Mouse (Mus musculus) embryonic facial prominence, embryonic 12.5 days (tissue): ENCODE results near the gene Blcap. TPM values are rescaled to one million over a fixed set of nuclear protein-coding genes. Genes with fewer than 3 reads are reported as not detected.

Source experiments
- ATAC-seq: fragments of 200-750 bp; cut with Nextera tagmentation; 2 replicates; pipeline ENCODE4 v1.8.0; 2017; ENCODE audit not compliant: insufficient number of reproducible peaks, insufficient read depth, low FRiP score, low TSS enrichment
- H3K27ac ChIP-seq: fragments of 300-500 bp; sonication (generic); 2 replicates; pipeline ENCODE4 v1.5.1; 2016; ENCODE audit warnings: mild to moderate bottlenecking
- H3K27me3 ChIP-seq: fragments of 300-500 bp; sonication (generic); 2 replicates; pipeline ENCODE4 v1.6.1; 2016; ENCODE audit warnings: mild to moderate bottlenecking, moderate library complexity
- H3K36me3 ChIP-seq: fragments of 300-500 bp; sonication (generic); 2 replicates; pipeline ENCODE4 v1.6.1; 2016; ENCODE audit warnings: mild to moderate bottlenecking
- H3K4me1 ChIP-seq: fragments of 300-500 bp; sonication (generic); 2 replicates; pipeline ENCODE4 v1.6.1; 2016
- H3K4me2 ChIP-seq: fragments of 300-500 bp; sonication (generic); replicated peaks from 2 replicates; pipeline ENCODE4 v1.6.1; 2016; ENCODE audit warnings: mild to moderate bottlenecking, moderate library complexity
- H3K4me3 ChIP-seq: fragments of 300-500 bp; sonication (generic); 2 replicates; pipeline ENCODE4 v1.5.1; 2016; ENCODE audit warnings: mild to moderate bottlenecking
- H3K9ac ChIP-seq: fragments of 300-500 bp; sonication (generic); 2 replicates; pipeline ENCODE4 v1.6.1; 2016; ENCODE audit warnings: mild to moderate bottlenecking, moderate library complexity
- H3K9me3 ChIP-seq: fragments of 300-500 bp; sonication (generic); 2 replicates; pipeline ENCODE4 v1.6.1; 2016; ENCODE audit warnings: mild to moderate bottlenecking, moderate library complexity
- WGBS: fragments of 180-500 bp; shearing (Covaris S2); methylation state at CpG from one replicate; pipeline ENCODE4 v1.1.7; 2016; 5-methylcytosine and 5-hydroxymethylcytosine counted together
- polyA plus RNA-seq: library from polyadenylated mRNA; unstranded; fragments of >200 nt; fragmentation: Nextera tagmentation; extraction: Ambion mirVana; gene quantifications from 2 replicates; pipeline ENCODE4 v1.2.1, GENCODE M21; 2016

Blcap gene
- polyA plus RNA-seq, 1 experiment from 2014 or later: 77.9 TPM

DNA sequence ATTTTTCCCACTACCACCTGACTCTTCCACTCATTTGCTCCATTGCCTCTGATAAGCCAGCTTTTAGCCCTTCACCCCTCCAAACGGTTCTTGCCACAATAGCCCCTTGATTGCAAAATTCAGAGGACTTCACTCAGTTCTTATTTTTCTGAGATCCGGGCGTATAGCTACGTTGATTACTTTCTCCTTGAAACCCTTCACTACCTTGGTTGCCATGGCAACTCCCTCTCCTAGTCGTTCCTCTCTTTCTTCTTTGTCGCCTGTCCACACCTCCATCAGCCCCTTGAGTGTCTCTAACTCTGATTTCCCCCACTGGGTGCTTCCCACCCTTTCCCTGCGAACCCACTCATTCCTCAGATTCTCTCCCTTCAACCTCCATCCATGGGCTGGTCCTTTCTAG lies 34.0 kb downstream of the Blcap start:
- no peaks in the 10 kb centered on the region for H3K27me3 ChIP-seq
- H3K27ac ChIP-seq: peak overlapping the region; percentile 32; the same call in 1 of the 2 replicates
- no peak overlapping the region for H3K4me3 ChIP-seq
- no peak overlapping the region for H3K9ac ChIP-seq
- no peaks in the 10 kb centered on the region for H3K36me3 ChIP-seq
- no peaks in the 10 kb centered on the region for H3K9me3 ChIP-seq
- peaks cover 62% of the 10 kb centered on the region for H3K4me1 ChIP-seq
- H3K4me2 ChIP-seq: 0 out of 2 replicates have a peak overlapping the region, but pooled peaks have one; percentile 7
- ATAC-seq: no peak
- WGBS: 22% methylated on average over 7 of the region's 7 CpGs

DNA sequence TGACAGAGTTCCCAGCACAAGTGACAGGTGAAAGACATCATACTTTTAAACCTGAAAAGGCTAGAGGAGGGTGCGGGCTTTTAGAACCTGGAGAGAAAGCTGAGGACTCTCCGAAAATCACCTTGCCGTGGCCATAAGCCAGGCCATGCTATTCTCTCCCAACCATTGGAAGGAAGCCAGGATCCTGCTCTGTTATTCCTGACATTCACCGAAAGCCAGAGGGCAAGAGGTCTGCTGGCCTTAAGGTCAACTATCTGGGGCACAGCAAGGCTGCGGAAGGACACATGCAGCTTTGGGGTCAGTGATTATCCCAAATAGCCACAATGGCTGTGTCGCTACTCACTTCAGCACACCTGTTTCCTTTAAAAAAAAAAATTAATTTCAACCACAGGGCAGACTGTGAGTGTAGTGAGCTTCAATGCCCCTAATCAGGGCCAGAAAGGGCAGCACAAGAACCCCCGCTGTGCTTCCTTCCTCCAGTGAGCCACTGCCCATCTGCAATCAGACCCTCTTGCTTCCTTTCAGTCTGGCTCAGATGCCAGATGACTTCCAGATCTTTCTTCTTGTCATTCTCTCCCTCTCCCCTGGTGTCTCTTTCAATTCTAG lies 34.5 kb downstream of the Blcap start:
- ATAC-seq: no peak
- Histone ChIP-seq H3K27ac (peak overlapping the region; percentile 32; the same call in 1 of the 2 replicates), H3K9me3 (no peaks in the 10 kb centered on the region), H3K9ac (no peak overlapping the region), H3K27me3 (no peaks in the 10 kb centered on the region), H3K4me3 (no peak overlapping the region), H3K4me1 (peaks cover 62% of the 10 kb centered on the region), H3K36me3 (no peaks in the 10 kb centered on the region), H3K4me2 (0 out of 2 replicates have a peak overlapping the region, but pooled peaks have one; percentile 7)
- WGBS: 29% methylated on average over 7 of the region's 7 CpGs

DNA sequence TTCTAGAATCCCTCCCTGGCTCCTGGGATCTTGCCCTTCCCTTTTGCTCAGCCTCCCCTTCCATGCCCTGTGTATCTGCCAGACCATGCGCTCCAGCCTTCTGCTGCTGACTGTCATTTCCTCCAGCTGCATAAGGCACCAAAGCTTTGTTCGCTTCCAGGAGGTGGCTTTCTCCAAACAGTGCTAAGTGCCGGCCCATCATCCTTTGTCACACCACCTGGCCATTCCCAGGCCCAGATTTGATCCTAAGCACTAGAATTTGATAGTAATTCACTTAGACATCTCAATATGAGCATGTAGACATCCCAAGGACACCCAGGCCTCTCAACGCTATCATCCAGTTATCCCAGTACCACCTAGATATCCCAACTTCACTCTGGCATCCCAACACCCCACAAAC lies 36.9 kb downstream of the Blcap start:
- 0 out of 2 replicates have a peak overlapping the region, but pooled peaks have one; percentile 9 for H3K27ac ChIP-seq
- H3K4me3 ChIP-seq: no peak overlapping the region
- H3K9ac ChIP-seq: no peak overlapping the region
- H3K4me1 ChIP-seq: peaks cover 63% of the 10 kb centered on the region
- no peaks in the 10 kb centered on the region for H3K36me3 ChIP-seq
- no peaks in the 10 kb centered on the region for H3K9me3 ChIP-seq
- WGBS: 71% methylated on average over 4 of the region's 4 CpGs
- H3K27me3 ChIP-seq: no peaks in the 10 kb centered on the region
- no peak for ATAC-seq
- H3K4me2 ChIP-seq: no peak overlapping the region

DNA sequence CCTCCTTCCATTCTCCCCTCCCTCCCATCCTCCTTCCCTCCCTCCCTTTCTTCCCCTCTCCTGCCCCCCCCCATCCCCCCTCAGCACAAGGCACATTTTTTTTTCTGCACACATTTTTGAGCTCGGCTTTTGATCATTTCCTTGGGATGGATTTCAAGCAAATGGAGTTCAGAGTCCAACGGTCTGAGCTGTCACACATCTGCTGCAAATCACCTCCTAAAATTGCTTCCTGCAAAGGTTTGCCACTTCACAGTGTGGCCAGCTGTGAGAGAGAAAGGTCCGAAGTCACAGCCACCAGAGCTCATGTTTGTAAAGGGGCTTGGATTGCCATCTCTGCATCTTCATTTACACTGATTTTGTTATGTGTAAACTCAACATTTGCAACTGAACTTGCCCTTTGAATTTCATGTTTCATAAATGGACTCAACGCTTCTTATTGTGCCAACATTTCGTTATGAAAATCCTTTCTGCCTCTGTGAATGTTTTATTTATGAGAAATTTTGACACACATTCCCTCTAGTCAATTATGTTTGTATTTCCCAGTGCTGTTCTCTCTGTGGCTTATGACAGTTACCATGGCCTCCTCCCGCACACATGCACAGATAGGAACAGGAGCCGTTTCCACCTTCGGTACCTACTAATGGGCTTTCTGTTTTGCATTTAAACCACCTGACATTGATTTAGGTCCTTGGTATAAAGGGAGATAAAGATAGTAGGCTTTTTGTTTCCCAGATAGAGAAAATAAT lies 39.2 kb downstream of the Blcap start:
- no peak overlapping the region for H3K4me3 ChIP-seq
- H3K36me3 ChIP-seq: no peaks in the 10 kb centered on the region
- WGBS: 26% methylated on average over 8 of the region's 8 CpGs
- peak overlapping the region; percentile 73 for H3K27ac ChIP-seq
- no peak overlapping the region for H3K9ac ChIP-seq
- H3K9me3 ChIP-seq: no peaks in the 10 kb centered on the region
- no peak overlapping the region for H3K4me2 ChIP-seq
- no peaks in the 10 kb centered on the region for H3K27me3 ChIP-seq
- ATAC-seq: no peak
- peaks cover 51% of the 10 kb centered on the region for H3K4me1 ChIP-seq

DNA sequence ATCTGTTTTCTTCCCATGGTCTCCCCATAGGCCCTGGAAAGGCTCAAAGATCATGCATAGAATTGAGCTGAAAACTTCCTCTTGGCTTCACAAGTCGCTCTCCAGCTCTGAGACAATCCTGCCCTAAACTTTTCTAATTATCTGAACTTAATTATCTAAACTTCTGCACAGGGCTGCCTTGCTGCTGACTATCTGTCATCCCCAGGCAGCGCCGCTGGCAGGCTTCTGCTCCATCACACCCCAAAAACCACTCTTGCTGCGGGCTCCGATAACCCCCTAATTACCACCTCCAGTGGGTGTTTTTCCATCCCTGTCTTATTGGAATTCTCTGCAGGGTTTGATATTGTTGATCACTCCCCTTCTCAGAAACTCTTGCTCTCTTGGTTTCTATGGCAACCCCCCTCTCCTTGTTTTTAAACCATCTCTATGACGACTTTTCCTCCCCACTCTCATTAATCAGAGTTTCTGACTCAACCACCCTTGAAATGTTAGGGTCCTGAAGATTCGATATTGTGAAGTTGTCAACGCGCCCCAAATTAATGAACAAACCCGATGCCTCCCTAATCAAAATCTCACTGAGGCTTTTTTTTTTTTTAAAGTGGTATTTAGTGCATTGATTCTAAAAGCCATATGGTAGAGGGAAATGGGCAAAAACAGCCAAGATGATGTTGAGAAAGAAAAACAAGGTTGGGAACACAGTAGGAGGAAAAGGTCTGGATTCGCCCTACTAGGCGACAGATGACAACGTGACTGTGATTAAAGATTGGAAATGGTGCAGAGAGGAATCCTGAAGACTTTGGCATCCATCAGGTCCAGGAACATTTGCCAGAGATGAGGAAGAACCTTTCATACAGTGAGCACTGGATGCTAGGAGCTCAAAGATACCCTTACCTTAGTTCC lies 40.8 kb downstream of the Blcap start:
- Histone ChIP-seq H3K36me3 (no peaks in the 10 kb centered on the region), H3K4me1 (peaks cover 45% of the 10 kb centered on the region), H3K27ac (peak overlapping the region; percentile 73; the same call in 1 of the 2 replicates), H3K27me3 (no peaks in the 10 kb centered on the region), H3K4me2 (no peak overlapping the region), H3K9ac (no peak overlapping the region), H3K4me3 (no peak overlapping the region), H3K9me3 (no peaks in the 10 kb centered on the region)
- 69% methylated on average over 13 of the region's 13 CpGs for WGBS
- no peak for ATAC-seq

DNA sequence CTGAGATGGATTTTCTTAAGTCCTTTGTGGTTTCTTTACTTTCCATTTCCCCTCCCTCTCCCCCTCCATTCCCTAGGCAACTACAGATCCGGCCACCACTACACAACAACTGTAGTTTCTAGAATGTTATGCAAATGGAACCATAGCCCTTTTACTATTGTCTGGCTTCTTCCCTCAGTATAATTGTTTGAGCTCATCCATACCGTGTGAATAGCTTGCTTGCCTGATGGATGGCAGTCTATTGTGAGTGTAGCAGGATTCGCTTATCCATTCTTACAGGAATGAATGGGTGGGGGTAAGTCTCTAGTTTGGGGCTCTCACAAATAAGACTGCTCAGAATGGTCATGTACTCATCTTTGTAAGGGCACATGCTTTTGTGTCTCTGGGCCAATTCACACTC lies 48.5 kb downstream of the Blcap start:
- WGBS: 70% methylated on average over 3 of the region's 3 CpGs
- Histone ChIP-seq H3K36me3 (no peaks in the 10 kb centered on the region), H3K9me3 (no peaks in the 10 kb centered on the region), H3K27ac (no peak overlapping the region), H3K4me3 (no peak overlapping the region), H3K4me2 (no peak overlapping the region), H3K9ac (no peak overlapping the region), H3K27me3 (no peaks in the 10 kb centered on the region), H3K4me1 (peaks cover 27% of the 10 kb centered on the region; the same call in 1 of the 2 replicates)
- no peak for ATAC-seq

DNA sequence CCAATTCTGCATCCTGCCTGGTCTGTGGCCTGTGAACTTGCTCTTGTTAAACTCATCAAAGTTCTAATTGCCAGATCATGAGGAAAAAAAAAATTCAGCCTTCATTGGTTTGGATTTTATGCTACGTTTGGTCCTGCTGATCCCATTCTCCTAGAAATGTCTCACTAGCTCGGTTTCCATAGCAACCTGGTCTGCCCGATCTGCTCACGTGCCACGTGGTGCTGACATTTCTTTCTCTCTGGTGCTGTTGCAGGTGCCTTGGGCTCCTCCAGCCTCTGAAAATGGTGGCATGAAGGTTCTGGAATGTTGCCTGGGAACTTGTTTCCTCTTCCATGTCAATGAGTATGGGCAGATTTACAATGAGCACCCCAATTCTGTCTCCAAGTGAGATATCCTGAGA lies 50.6 kb downstream of the Blcap start:
- no peak overlapping the region for H3K4me3 ChIP-seq
- H3K9me3 ChIP-seq: no peaks in the 10 kb centered on the region
- no peak overlapping the region for H3K9ac ChIP-seq
- H3K36me3 ChIP-seq: no peaks in the 10 kb centered on the region
- H3K4me2 ChIP-seq: no peak overlapping the region
- no peak for ATAC-seq
- 34% methylated on average over 5 of the region's 5 CpGs for whole genome bisulfite sequencing
- H3K27ac ChIP-seq: no peak overlapping the region
- peaks cover 23% of the 10 kb centered on the region; the same call in 1 of the 2 replicates for H3K4me1 ChIP-seq
- H3K27me3 ChIP-seq: no peaks in the 10 kb centered on the region

DNA sequence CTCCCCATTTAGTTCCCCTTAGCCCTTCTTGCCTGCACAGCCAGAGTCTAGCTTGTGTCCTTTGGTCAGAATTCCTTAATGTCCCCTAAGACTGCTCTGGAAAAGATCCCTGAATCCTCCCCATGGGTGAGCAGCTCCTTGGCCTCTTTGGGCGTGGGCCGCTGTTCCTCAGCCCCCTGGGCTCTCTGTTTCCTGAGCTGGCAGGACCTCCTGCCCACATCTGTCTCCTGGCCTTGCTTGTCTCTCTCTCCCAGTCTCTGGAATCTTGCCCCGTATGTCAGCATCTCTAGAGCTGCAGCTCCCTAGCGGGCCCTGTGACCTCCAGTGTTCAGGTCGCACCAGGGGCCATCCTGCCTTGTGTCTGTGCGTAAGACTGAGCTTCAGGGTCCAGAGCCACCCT lies 51.6 kb downstream of the Blcap start:
- Histone ChIP-seq H3K4me2 (no peak overlapping the region), H3K9me3 (no peaks in the 10 kb centered on the region), H3K4me1 (peaks cover 33% of the 10 kb centered on the region), H3K36me3 (no peaks in the 10 kb centered on the region), H3K27me3 (no peaks in the 10 kb centered on the region), H3K9ac (no peak overlapping the region), H3K4me3 (no peak overlapping the region), H3K27ac (no peak overlapping the region)
- ATAC-seq: no peak
- 55% methylated on average over 6 of the region's 6 CpGs for WGBS

DNA sequence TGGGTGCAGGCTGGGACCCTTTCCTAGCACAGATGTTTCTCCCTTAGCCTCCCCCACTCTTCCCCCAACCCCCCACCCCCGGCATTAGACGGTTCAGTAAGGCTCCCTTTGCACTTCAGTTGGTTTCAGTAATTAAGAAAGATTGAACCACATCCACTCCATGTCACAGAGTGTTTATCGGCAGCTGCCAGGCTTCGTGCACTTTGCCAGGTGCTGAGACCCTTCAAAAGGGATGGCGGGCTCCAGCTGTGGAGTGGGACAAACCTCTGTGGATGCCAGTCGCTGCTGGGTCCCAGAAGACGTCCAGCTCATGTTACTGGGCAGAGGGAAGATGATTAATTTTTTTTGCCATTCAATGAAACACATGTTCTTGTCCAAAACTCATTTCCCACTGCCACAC lies 52.6 kb downstream of the Blcap start:
- peaks cover 43% of the 10 kb centered on the region for H3K4me1 ChIP-seq

DNA sequence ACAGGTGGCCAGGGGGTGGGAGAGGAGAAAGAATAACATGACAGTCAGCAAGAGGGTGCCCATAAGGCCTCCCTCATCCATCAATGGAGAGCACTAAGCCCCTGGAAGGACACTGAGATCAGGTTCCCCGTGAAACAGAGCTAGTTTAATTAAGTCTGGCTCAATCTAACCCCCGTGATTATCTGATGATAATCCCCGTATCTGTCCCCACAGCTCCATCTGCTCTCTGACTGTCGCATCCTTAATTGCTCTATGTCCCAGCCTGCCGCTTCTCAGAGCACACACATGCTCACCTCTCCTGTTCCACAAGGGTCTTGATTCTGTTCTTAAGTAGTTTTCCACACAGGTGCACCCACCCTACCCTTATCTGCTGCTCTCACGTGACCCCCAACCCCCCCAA lies 53.5 kb downstream of the Blcap start:
- no peak overlapping the region for H3K4me3 ChIP-seq
- H3K4me1 ChIP-seq: peaks cover 51% of the 10 kb centered on the region
- no peak for ATAC-seq
- H3K9me3 ChIP-seq: no peaks in the 10 kb centered on the region
- H3K27me3 ChIP-seq: no peaks in the 10 kb centered on the region
- no peak overlapping the region for H3K27ac ChIP-seq
- H3K36me3 ChIP-seq: no peaks in the 10 kb centered on the region
- H3K4me2 ChIP-seq: no peak overlapping the region
- no peak overlapping the region for H3K9ac ChIP-seq
- WGBS: 60% methylated on average over 6 of the region's 6 CpGs

More for the DNA sequence above, 52.6 kb downstream of the Blcap start:
- Histone ChIP-seq H3K9ac (no peak overlapping the region), H3K27ac (peak overlapping the region; percentile 31; the same call in 1 of the 2 replicates), H3K36me3 (no peaks in the 10 kb centered on the region), H3K27me3 (no peaks in the 10 kb centered on the region), H3K4me3 (no peak overlapping the region), H3K4me2 (no peak overlapping the region), H3K9me3 (no peaks in the 10 kb centered on the region)
- WGBS: 35% methylated on average over 7 of the region's 7 CpGs
- ATAC-seq: no peak

DNA sequence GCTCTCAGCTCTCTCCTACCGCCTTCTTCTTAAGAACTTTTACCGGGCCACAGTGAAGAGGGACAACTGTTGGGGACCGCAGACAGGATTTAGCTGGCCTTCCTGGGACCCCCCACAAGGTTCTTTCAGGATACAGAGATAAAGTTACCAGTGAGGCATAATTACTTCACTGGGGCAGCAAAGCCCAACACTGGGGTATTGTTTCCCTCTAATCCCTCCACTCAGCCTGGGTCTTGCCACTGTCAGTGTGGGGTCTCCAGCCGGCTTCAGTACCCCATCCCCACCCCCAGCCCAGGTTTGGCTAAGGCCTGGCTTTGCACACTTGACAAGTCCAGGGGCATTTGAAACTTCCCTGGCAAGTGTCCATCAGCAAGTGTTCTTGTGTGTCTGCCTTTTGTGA lies 56.7 kb downstream of the Blcap start:
- no peaks in the 10 kb centered on the region for H3K27me3 ChIP-seq
- WGBS: 3% methylated on average over 4 of the region's 4 CpGs
- no peaks in the 10 kb centered on the region for H3K36me3 ChIP-seq
- peaks cover 46% of the 10 kb centered on the region for H3K4me1 ChIP-seq
- no peak overlapping the region for H3K9ac ChIP-seq
- H3K27ac ChIP-seq: peak overlapping the region; percentile 86
- H3K9me3 ChIP-seq: no peaks in the 10 kb centered on the region
- peak; percentile 65 for ATAC-seq
- no peak overlapping the region for H3K4me3 ChIP-seq
- H3K4me2 ChIP-seq: 0 out of 2 replicates have a peak overlapping the region, but pooled peaks have one; percentile 2
